Mouse (Mus musculus) MEL (cell line): ENCODE measurements around the gene Il6ra. TPM values are rescaled to one million over a fixed set of nuclear protein-coding genes. Genes with fewer than 3 reads are reported as not detected.
A peak's percentile ranks its signal among the peaks of the same experiment; 100 is the strongest.

Source experiments
- DNase-seq: peaks from one replicate; pipeline ENCODE4 v3.0.0; 2011; ENCODE audit warnings: low read depth, low spot score
- H3K27ac ChIP-seq: 2 replicates; pipeline ENCODE4 v1.5.1; 2012; ENCODE audit warnings: low read depth, mild to moderate bottlenecking, control low read depth, low read length, moderate library complexity; ENCODE audit not compliant: control insufficient read depth
- H3K27me3 ChIP-seq, 2 experiments: fragments of 150-350 bp in 1 of 2; sonication (generic) in 1 of 2; 2 replicates each; pipeline ENCODE4 v1.6.1; 2012; ENCODE audit warnings: low read length in 2 of 2, mild to moderate bottlenecking in 2 of 2, improper control_type of control experiment in 1 of 2, moderate library complexity in 1 of 2; ENCODE audit not compliant: insufficient read depth in 2 of 2, control insufficient read depth in 1 of 2
- H3K36me3 ChIP-seq, 2 experiments: 2 replicates each; pipeline ENCODE4 v1.6.1; 2012 to 2014; ENCODE audit warnings: low read length in 2 of 2, improper control_type of control experiment in 1 of 2, inconsistent platforms in 1 of 2, mild to moderate bottlenecking in 1 of 2; ENCODE audit not compliant: insufficient read depth in 2 of 2, control insufficient read depth in 1 of 2
- H3K4me1 ChIP-seq, 2 experiments: fragments of 150-350 bp in 1 of 2; sonication (generic) in 1 of 2; 2 replicates each; pipeline ENCODE4 v1.6.1; 2012; ENCODE audit warnings: low read length in 2 of 2, improper control_type of control experiment in 1 of 2, mild to moderate bottlenecking in 1 of 2; ENCODE audit not compliant: insufficient read depth in 2 of 2, control insufficient read depth in 1 of 2
- H3K4me3 ChIP-seq, 2 experiments: fragments of 150-350 bp in 1 of 2; sonication (generic) in 1 of 2; 2 replicates each; pipeline ENCODE4 v1.5.1; 2012; ENCODE audit warnings: low read depth in 2 of 2, low read length in 2 of 2, mild to moderate bottlenecking in 2 of 2, moderate library complexity in 2 of 2, control low read depth in 1 of 2, improper control_type of control experiment in 1 of 2; ENCODE audit not compliant: control insufficient read depth in 1 of 2, insufficient read depth in 1 of 2
- H3K79me2 ChIP-seq: 2 replicates; pipeline ENCODE4 v1.6.1; 2012; ENCODE audit warnings: mild to moderate bottlenecking, low read length, moderate library complexity; ENCODE audit not compliant: control insufficient read depth, poor library complexity, insufficient read depth
- H3K9ac ChIP-seq: 2 replicates; pipeline ENCODE4 v1.6.1; 2012; ENCODE audit warnings: low read depth, mild to moderate bottlenecking, control low read depth, low read length, moderate library complexity; ENCODE audit not compliant: control insufficient read depth, poor library complexity, severe bottlenecking
- H3K9me3 ChIP-seq: fragments of 150-350 bp; sonication (generic); replicated peaks from 2 replicates; pipeline ENCODE4 v1.6.1; 2012; ENCODE audit warnings: mild to moderate bottlenecking, low read length, improper control_type of control experiment, moderate library complexity; ENCODE audit not compliant: insufficient read depth
- BHLHE40 ChIP-seq: IDR thresholded peaks from 2 replicates; pipeline ENCODE4 v1.6.1; 2012; ENCODE audit warnings: low read depth, mild to moderate bottlenecking, inconsistent platforms, low read length, improper control_type of control experiment, borderline replicate concordance
- CTCF ChIP-seq, 3 experiments: IDR thresholded peaks in 2 of 3; conservative IDR thresholded peaks in 1 of 3; 2 replicates each; pipeline ENCODE4 v1.5.1; 2011 to 2012; ENCODE audit warnings: low read length in 3 of 3, low read depth in 2 of 3, mild to moderate bottlenecking in 2 of 3, improper control_type of control experiment in 1 of 3, inconsistent platforms in 1 of 3, mixed read lengths in 1 of 3, moderate library complexity in 1 of 3; ENCODE audit not compliant: control insufficient read depth in 1 of 3, insufficient read depth in 1 of 3, poor library complexity in 1 of 3, severe bottlenecking in 1 of 3
- EP300 ChIP-seq, 2 experiments: IDR thresholded peaks; 2 replicates each; pipeline ENCODE4 v1.6.1; 2011; ENCODE audit warnings: improper control_type of control experiment in 2 of 2, low read length in 2 of 2, low read depth in 1 of 2, mild to moderate bottlenecking in 1 of 2
- ETS1 ChIP-seq: IDR thresholded peaks from 2 replicates; pipeline ENCODE4 v1.6.1; 2012; ENCODE audit warnings: low read depth, mild to moderate bottlenecking, inconsistent platforms, low read length, improper control_type of control experiment, moderate library complexity
- GATA1 ChIP-seq: IDR thresholded peaks from 2 replicates; pipeline ENCODE4 v1.6.1; 2011; ENCODE audit warnings: low read depth, low read length, improper control_type of control experiment
- MAX ChIP-seq: IDR thresholded peaks from 2 replicates; pipeline ENCODE4 v1.6.1; 2011; ENCODE audit warnings: low read length, improper control_type of control experiment
- MAZ ChIP-seq: IDR thresholded peaks from 2 replicates; pipeline ENCODE4 v1.6.1; 2012; ENCODE audit warnings: low read depth, mild to moderate bottlenecking, inconsistent platforms, low read length, improper control_type of control experiment
- MYC ChIP-seq: IDR thresholded peaks from 2 replicates; pipeline ENCODE4 v1.6.1; 2011; ENCODE audit warnings: low read depth, mild to moderate bottlenecking, low read length, improper control_type of control experiment, moderate library complexity
- POLR2AphosphoS2 ChIP-seq: IDR thresholded peaks from 2 replicates; pipeline ENCODE4 v1.6.1; 2011; ENCODE audit warnings: low read length, improper control_type of control experiment
- POLR2AphosphoS5 ChIP-seq: IDR thresholded peaks from 2 replicates; pipeline ENCODE4 v1.6.1; 2012; ENCODE audit warnings: low read depth, borderline replicate concordance, mild to moderate bottlenecking, inconsistent platforms, low read length, moderate library complexity, mixed read lengths
- RCOR1 ChIP-seq: IDR thresholded peaks from 2 replicates; pipeline ENCODE4 v1.6.1; 2012; ENCODE audit warnings: low read depth, mild to moderate bottlenecking, inconsistent platforms, low read length, improper control_type of control experiment
- SMC3 ChIP-seq: IDR thresholded peaks from 2 replicates; pipeline ENCODE4 v1.6.1; 2011; ENCODE audit warnings: low read depth, low read length, improper control_type of control experiment
- TCF12 ChIP-seq: IDR thresholded peaks from 2 replicates; pipeline ENCODE4 v1.6.1; 2014; ENCODE audit warnings: low read depth, mild to moderate bottlenecking, inconsistent platforms, low read length, improper control_type of control experiment, moderate library complexity
- ZC3H11A ChIP-seq: IDR thresholded peaks from 2 replicates; pipeline ENCODE4 v1.6.1; 2012; ENCODE audit warnings: low read depth, mild to moderate bottlenecking, inconsistent platforms, low read length, improper control_type of control experiment
- polyA plus RNA-seq, 2 experiments: library from polyadenylated mRNA; stranded (reverse) in 1 of 2; unstranded in 1 of 2; fragments of >175 nt in 1 of 2; fragments of >200 nt in 1 of 2; gene quantifications; 2 replicates each; pipeline versions ENCODE4 v1.2.1 to v1.2.4; 2012; ENCODE audit warnings: low replicate concordance in 2 of 2, low read depth in 1 of 2; ENCODE audit not compliant: insufficient read length in 2 of 2, insufficient read depth in 1 of 2, missing spikeins in 1 of 2
- total RNA-seq: library from RNA; depleted of rRNA; stranded (reverse); fragments of 300-350 nt; gene quantifications from 2 replicates; pipeline ENCODE4 v1.2.3, GENCODE M21; 2012

The Il6ra gene
- total and polyA plus RNA-seq, 3 experiments = 0.15 to 3.4 TPM; not detected in 1

- TF ChIP-seq POLR2AphosphoS2 = no peak
- TF ChIP-seq MAZ = no peak
- TF ChIP-seq ETS1 = no peak
- no peak for TF ChIP-seq EP300 (IDR thresholded peaks at IDR 0.05; ENCODE audit: low read depth in 1 of 2, low read length in 2 of 2)
- TF ChIP-seq POLR2AphosphoS5 = no peak
- no peak for TF ChIP-seq GATA1
- no peak for TF ChIP-seq BHLHE40
- no peak for TF ChIP-seq MYC
- no peak for TF ChIP-seq RCOR1
- TF ChIP-seq TCF12 = no peak
- peaks cover 0 to 14% of the 10 kb centered on the region in 2 experiments; a peak in 2 of 4 replicates for H3K36me3 ChIP-seq
- no peak for DNase-seq
Measured at GRCm38 (mm10) chr3:89948655-89949054, 35.7 kb upstream of the Il6ra start.

GRCm38 (mm10) chr3:89948021-89948420, 35.0 kb upstream of the Il6ra start:
- Histone ChIP-seq H3K36me3 (peaks cover 0 to 14% of the 10 kb centered on the region in 2 experiments; a peak in 2 of 4 replicates), H3K27ac (no peak overlapping the region)
- TF ChIP-seq SMC3 (peak; percentile 16; the same call in 1 of the 2 replicates), MAX (no peak), CTCF (IDR thresholded peaks at IDR 0.05 in 2 of 3, conservative IDR thresholded peaks at IDR 0.05 in 1 of 3; ENCODE audit: control insufficient read depth in 1 of 3, insufficient read depth in 1 of 3, low read depth in 2 of 3, low read length in 3 of 3, poor library complexity in 1 of 3, severe bottlenecking in 1 of 3) (peak in 2 of 3 experiments; percentile 33 to 46; a peak in 4 of 6 replicates)

More at GRCm38 (mm10) chr3:89948655-89949054, 35.7 kb upstream of the Il6ra start:
- Histone ChIP-seq H3K27ac (no peak overlapping the region), H3K27me3 (no peaks in the 10 kb centered on the region), H3K9ac (no peak overlapping the region), H3K4me3 (no peak overlapping the region), H3K4me1 (no peaks in the 10 kb centered on the region), H3K9me3 (no peaks in the 10 kb centered on the region), H3K79me2 (no peaks in the 10 kb centered on the region)

DNA sequence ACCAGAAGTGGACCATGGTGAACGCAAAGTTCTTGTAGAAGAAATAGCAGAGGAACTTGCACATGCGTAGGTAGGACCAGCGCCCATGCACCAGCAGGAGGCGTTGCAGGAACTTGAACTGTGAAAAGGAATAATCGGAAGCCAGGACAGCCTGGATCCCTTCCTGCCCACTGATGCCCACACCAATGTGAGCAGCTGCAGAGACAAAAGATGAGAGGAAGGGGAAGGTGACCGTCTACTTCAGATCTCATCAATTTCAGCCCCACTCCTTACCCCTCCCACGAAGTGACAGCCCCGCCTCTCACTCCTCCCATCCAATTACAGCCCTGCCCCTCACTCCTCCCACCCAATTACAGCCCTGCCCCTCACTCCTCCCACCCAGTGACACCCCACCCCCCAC, 32.0 kb upstream of the Il6ra start:
- Histone ChIP-seq H3K27me3 (no peaks in the 10 kb centered on the region), H3K4me1 (no peaks in the 10 kb centered on the region), H3K27ac (no peak overlapping the region), H3K9me3 (no peaks in the 10 kb centered on the region), H3K36me3 (peaks cover 0 to 14% of the 10 kb centered on the region in 2 experiments; a peak in 2 of 4 replicates), H3K9ac (no peak overlapping the region), H3K4me3 (no peak overlapping the region), H3K79me2 (no peaks in the 10 kb centered on the region)
- TF ChIP-seq ZC3H11A (no peak), CTCF (IDR thresholded peaks at IDR 0.05 in 2 of 3, conservative IDR thresholded peaks at IDR 0.05 in 1 of 3; ENCODE audit: control insufficient read depth in 1 of 3, insufficient read depth in 1 of 3, low read depth in 2 of 3, low read length in 3 of 3, poor library complexity in 1 of 3, severe bottlenecking in 1 of 3) (peak; percentile 30 to 47 (median 46); a peak in 5 of 6 replicates), SMC3 (0 out of 2 replicates have a peak, but pooled peaks have one; percentile 9)
- peak; percentile 45 for DNase-seq

More at GRCm38 (mm10) chr3:89948021-89948420, 35.0 kb upstream of the Il6ra start:
- H3K27me3 ChIP-seq = no peaks in the 10 kb centered on the region
- no peaks in the 10 kb centered on the region for H3K79me2 ChIP-seq
- H3K9me3 ChIP-seq = no peaks in the 10 kb centered on the region
- no peaks in the 10 kb centered on the region for H3K4me1 ChIP-seq
- no peak overlapping the region for H3K4me3 ChIP-seq
- no peak overlapping the region for H3K9ac ChIP-seq
- DNase-seq = no peak
